Mouse (Mus musculus): ENCODE data around the gene Crocc.

Gene Crocc

GRCm38 (mm10) chr4:141020811-141021613, 39.3 kb downstream of the Crocc start:
- peak; percentile 80 for DNase-seq (ENCODE audit: low spot score)

- DNase-seq (ENCODE audit: low spot score), result no peak
Measured at GRCm38 (mm10) chr4:141020220-141020619, 40.1 kb downstream of the Crocc start.

DNA sequence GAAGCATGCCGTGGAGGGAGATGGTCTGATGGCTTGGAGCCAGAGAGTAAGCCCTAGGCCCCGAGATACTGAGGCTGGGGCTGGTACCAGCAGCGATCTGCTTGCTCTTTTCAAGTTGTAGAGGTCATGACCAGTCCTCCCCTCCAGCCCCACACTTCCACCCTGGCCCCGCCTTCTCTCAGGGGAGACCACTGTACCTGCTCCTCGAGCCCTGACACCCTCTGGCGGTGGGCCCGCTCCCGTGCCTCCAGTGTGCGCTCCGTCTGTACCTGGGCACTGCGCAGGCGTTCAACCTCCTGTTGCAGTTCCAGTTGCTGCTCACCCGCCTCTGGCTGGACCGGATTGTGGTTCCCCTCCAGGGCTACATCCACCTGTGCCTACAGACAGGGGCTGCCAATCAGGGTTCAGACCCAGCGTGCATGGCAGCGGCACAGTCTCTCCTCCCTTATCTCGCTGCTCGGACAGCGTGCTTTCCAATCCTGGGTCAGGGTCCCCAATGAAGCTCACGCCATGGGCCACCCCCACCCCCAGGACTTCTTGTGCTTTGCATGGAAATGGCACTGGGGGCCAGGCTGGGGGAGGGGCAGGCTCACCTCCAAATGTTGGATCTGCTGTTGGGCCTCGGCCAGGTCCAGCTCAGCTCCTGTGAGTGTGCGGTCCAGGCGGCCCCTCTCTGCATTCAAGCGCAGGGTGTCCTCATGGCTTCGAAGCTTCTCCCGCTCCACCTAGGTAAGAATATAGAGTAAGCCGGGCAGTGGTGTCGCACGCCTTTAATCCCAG, 42.5 kb downstream of the Crocc start:
- DNase-seq (ENCODE audit: low spot score), result no peak

DNA sequence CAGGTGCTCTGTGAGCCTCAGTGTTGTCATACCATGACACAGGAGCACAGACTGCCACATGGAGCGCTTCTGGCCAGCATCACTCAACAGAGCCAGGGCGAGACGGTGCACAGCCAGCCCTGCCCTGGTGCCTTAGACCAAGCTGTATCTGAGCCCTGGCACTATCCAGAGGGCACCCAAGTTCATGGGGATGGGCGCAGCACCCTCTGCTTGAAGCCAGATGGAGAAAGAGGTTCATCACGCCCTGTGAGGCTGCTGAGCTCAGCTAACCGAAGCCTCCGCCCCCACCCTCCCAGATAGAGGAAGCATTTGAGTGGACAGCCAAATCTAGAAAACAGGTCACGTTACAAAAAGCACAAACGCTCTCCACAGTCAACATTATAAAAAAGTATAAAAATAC, 44.0 kb downstream of the Crocc start:
- no peak for DNase-seq (ENCODE audit: low spot score)

GRCm38 (mm10) chr4:141015356-141015755, 45.0 kb downstream of the Crocc start:
- no peak for DNase-seq (ENCODE audit: low spot score)

- no peak for DNase-seq (ENCODE audit: low spot score)
Measured at GRCm38 (mm10) chr4:141014856-141015255, 45.5 kb downstream of the Crocc start.

- DNase-seq (ENCODE audit: low spot score), result no peak
Measured at GRCm38 (mm10) chr4:141014114-141014513, 46.2 kb downstream of the Crocc start.

DNA sequence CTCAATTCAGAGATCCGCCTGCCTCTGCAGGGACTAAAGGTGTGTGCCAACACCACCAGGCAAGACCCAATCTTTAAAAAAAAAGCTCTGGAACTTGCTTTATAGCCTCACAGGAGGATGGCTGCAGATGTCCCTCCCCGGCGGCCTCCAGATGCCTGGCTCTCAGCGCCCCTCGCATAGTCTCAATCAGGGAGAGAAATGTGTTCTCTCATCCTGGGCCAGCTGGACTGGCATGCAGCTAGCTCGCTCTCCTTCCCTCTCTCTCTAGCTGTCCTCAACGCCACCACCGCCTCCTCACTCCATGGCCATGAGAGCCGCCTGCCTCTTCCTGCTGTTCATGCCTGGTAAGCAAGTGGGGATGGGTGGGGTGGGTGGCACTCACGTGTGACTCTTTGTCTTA, 47.8 kb downstream of the Crocc start:
- DNase-seq (ENCODE audit: low spot score), result no peak

GRCm38 (mm10) chr4:141011556-141012328, 48.6 kb downstream of the Crocc start:
- DNase-seq (ENCODE audit: low spot score), result no peak

DNA sequence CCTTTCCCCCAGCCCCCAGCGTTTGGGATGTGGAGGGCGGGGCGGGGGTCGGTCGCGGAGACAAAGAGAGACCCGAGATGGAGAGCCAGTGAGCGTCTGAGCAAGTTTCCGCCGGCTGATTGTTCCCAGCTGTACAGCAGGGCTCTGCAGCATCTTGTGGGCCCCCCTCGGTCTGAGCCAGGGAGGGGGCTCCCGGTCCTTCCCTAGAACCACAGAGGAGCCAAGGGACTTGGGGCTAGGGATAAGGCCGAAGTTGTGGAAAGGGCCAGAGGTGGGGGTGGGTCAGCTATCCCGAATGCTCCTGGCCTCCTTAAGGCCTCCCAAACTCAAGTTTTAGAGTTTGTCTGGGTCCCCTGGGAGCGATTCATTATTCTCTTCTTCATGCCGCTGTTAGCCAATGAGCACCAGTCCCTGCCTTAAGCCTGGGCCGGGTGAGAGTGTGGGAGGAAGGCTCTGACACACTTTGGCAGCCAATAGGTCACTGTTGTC, 49.4 kb downstream of the Crocc start:
- no peak for DNase-seq (ENCODE audit: low spot score)

DNA sequence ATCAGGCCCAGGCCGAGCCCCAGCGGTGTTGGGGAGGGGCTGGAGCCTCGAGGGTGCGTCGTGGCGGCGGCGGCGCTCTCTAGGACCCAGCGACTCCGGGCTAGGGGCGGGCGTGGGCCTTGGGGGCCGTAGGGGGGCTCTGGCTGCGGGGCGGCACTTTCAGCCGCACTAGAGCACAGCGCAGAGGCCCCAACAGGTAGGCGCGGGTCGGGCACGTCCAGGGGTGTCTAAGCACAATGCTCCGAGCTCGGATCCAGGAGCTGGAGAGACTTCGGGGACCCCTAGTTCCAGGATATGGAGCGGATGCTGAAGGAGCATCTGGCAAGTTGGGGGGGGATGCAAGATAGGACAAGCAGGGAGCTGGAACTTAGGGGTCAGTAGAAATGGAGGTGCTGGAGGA, 49.8 kb downstream of the Crocc start:
- DNase-seq (ENCODE audit: low spot score), result no peak

- DNase-seq (ENCODE audit: low spot score), result no peak
Measured at GRCm38 (mm10) chr4:141010118-141010517, 50.2 kb downstream of the Crocc start, which contains the start of gene Mfap2. Gene Mfap2, plus strand, starts transcription at chr4:141010418.

GRCm38 (mm10) chr4:141008028-141008427, 52.3 kb downstream of the Crocc start:
- DNase-seq (ENCODE audit: low spot score), result no peak

- DNase-seq (ENCODE audit: low spot score), result no peak
Measured at GRCm38 (mm10) chr4:141005983-141006382, 54.4 kb downstream of the Crocc start.

DNA sequence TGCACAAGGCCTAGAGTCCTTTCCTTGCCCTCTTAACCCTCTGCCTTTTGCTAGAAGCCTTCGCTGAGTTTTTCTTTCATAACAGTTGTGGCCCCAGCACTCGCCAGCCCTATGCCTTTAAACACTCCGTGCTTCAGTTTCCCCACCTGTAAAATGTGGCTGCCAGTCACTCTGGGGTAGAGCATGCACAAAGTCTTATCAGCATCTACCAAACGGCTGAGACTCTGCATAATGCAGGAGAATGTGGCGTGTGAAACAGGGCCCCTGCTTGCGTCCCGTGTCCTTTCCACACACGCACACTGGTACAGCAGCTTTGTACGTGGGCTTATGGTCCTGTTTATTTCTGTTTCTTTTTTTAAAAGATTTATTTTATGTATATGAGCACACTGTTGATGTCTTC, 63.5 kb downstream of the Crocc start:
- DNase-seq (ENCODE audit: low spot score), result no peak

DNA sequence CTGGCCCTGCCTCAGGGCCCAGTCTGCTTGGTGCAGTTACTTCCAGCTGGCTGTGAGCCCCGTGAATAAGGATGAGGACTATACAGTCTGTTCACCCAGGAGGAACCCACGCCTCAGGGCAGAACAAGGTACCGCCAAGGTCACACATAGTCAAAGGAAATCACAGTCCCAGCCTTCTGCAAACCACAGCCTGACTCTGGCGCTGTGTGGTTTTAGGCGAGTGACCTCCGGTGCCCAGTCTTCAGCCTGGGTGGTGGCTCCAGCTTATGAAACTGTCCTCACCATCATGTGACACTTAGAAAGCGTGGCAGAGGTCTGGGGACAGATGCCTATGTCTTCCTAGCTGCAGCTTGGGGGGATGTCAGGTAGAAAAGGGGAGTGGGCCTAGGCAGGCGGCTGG, 64.5 kb downstream of the Crocc start:
- DNase-seq (ENCODE audit: low spot score), result no peak

- DNase-seq (ENCODE audit: low spot score), result no peak
Measured at GRCm38 (mm10) chr4:140993846-140994245, 66.5 kb downstream of the Crocc start.

GRCm38 (mm10) chr4:140992215-140992614, 68.1 kb downstream of the Crocc start:
- DNase-seq (ENCODE audit: low spot score), result no peak

DNA sequence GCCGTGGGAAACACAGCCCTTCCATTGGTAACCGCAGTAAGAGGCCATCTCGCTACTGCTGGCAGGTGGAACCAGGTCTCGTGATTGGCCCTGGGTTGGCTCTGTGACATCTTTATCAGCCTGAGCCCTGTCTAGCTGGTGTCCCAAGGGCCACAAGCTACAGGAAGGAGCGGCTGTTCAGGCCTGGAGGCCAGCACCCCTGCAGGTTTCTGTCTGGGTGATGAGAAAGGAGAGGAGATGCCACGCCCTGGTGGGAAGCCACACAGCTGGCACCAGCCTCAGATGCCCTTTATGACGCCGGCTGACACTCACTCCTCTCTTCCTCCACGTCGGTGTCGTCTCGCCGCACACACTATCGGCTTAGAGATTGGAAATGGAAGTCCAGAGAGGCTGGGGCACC, 70.9 kb downstream of the Crocc start:
- no peak for DNase-seq (ENCODE audit: low spot score)

GRCm38 (mm10) chr4:140988706-140989290, 71.6 kb downstream of the Crocc start:
- DNase-seq (ENCODE audit: low spot score), result no peak

DNA sequence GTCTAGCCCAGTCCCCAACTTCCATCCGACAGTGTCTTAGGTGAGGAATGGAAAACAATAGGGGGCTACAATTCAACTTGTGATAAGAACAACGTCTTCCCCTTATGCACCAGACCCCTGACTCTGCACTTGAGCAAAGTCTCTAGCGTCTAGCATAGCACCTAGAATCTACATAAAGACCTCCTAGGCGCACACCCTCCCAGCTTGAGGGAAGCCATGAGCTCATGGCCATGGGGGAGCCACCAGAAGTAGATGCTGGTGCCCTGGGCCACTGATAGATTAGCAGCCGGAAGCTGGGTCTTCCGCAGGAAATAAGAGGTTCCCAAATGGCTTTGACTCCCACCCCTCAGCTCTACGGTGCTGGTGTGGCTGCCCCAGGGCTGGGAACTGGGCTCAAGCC, 72.9 kb downstream of the Crocc start:
- DNase-seq (ENCODE audit: low spot score), result no peak
